Mouse (Mus musculus) gonadal fat pad, adult 2 months (tissue): Measurements from ENCODE around the gene Iffo1. TPM values are rescaled to one million over a fixed set of nuclear protein-coding genes. Genes with fewer than 3 reads are reported as not detected.
"Not testable (repeated sequence)": the region's sequence is repeated elsewhere in the genome, so short reads cannot be mapped to it uniquely, and the experiment has no call there.

Experiments
- DNase-seq: peaks from one replicate; pipeline ENCODE4 v3.0.0-alpha.2; 2012; ENCODE audit warnings: low read depth
- polyA plus RNA-seq: library from polyadenylated mRNA; depleted of rRNA; stranded (reverse); fragments of >200 nt; gene quantifications from 2 replicates; pipeline ENCODE4 v1.2.3, GENCODE M21; 2012

Iffo1 gene
- polyA plus RNA-seq, 1 experiment: 20.9 TPM

- DNase-seq: no peak
These were observed 16.1 kb downstream of the Iffo1 start for GRCm38 (mm10) chr6:125160854-125161760.

GRCm38 (mm10) chr6:125161971-125162370 lies 16.9 kb downstream of the Iffo1 start:
- not testable (repeated sequence) for DNase-seq

GRCm38 (mm10) chr6:125162615-125163305 lies 17.7 kb downstream of the Iffo1 start:
- not testable (repeated sequence) for DNase-seq

GRCm38 (mm10) chr6:125163801-125164657 lies 19.0 kb downstream of the Iffo1 start:
- DNase-seq: no peak

- DNase-seq: no peak
These were observed 19.8 kb downstream of the Iffo1 start for GRCm38 (mm10) chr6:125164672-125165327.

- DNase-seq: no peak
These were observed 20.4 kb downstream of the Iffo1 start for GRCm38 (mm10) chr6:125165328-125165891.

- no peak for DNase-seq
These were observed 21.2 kb downstream of the Iffo1 start, which contains the start of gene Gapdh for GRCm38 (mm10) chr6:125166051-125166751. Gapdh (minus strand) TSS chr6:125166467.

- DNase-seq: no peak
These were observed 22.0 kb downstream of the Iffo1 start for GRCm38 (mm10) chr6:125166861-125167650.

- no peak for DNase-seq
These were observed 23.0 kb downstream of the Iffo1 start for GRCm38 (mm10) chr6:125168086-125168485.

GRCm38 (mm10) chr6:125170194-125170593 lies 25.2 kb downstream of the Iffo1 start:
- DNase-seq: no peak

GRCm38 (mm10) chr6:125172474-125172873 lies 27.4 kb downstream of the Iffo1 start:
- DNase-seq: no peak

GRCm38 (mm10) chr6:125173256-125173655 lies 28.2 kb downstream of the Iffo1 start:
- no peak for DNase-seq

- DNase-seq: no peak
These were observed 30.4 kb downstream of the Iffo1 start for GRCm38 (mm10) chr6:125175469-125175868.

GRCm38 (mm10) chr6:125179601-125180000 lies 34.6 kb downstream of the Iffo1 start:
- no peak for DNase-seq

GRCm38 (mm10) chr6:125182133-125182532 lies 37.1 kb downstream of the Iffo1 start:
- DNase-seq: no peak

GRCm38 (mm10) chr6:125186203-125186602 lies 41.2 kb downstream of the Iffo1 start:
- DNase-seq: no peak

- DNase-seq: no peak
These were observed 45.8 kb downstream of the Iffo1 start for GRCm38 (mm10) chr6:125190816-125191215.

- DNase-seq: peak; percentile 55
These were observed 46.4 kb downstream of the Iffo1 start, which contains the start of the genes Ncapd2 and Mrpl51 for GRCm38 (mm10) chr6:125191332-125192015. Ncapd2 (minus strand) TSS chr6:125191701. Mrpl51 (plus strand) TSS chr6:125191801.
